In the genomic region with DNA sequence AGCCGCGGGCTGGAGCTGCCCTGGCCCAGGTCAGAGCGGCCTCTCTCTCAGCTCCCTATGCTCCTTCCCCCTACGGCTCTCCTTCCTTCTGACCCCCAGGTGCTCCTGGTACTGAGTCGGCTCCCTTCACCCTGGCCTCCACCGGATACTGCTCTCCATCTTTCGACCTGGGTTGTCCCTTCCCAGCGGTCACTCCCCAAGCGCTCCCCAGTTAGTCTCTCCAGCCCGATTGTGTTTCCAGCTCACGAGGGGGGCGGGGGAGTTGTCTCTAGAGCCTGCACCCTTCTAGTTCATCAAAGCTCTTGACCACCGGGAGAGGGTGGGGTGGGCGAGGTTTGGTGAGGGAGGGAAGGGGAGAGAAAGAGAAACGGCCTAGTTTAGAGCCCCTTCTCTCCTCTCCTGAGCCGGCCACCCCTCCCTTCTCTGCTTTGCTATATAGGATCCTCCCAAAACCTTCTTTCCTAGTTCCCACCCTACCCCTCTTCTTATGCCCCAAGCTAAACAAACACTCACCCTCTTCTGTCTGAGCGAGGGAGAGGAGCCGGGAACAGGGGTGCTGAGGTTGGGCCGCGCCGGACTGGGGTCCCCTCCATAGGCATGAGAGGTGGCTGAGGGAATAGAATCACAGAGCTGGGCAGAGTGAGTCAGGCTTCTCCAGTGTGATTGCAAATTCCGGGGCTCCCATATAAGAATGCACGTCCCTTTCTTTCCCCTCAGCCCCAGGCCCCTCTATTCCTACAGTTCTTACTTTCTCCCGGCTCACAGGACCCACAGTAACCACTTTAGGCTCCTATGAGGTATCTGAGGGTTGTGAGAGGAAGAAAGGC, we compare ENCODE assay signal across 8 mouse cellular contexts. TPM values are rescaled to one million over a fixed set of nuclear protein-coding genes. Genes with fewer than 3 reads are reported as not detected.
DNase-seq lines count a peak whose midpoint lies in the region; ATAC-seq lines count a peak whose summit lies in the region.

No protein-coding gene starts in this region.

- H3K4me3 ChIP-seq in erythroblast, embryonic 14.5 days (replicated peaks), result peak overlapping the region; percentile 36
- H3K4me3 ChIP-seq in forebrain, embryonic 16.5 days (replicated peaks; ENCODE audit: low read length), result peak overlapping the region; percentile 80
- peak overlapping the region; percentile 49 for H3K4me3 ChIP-seq in liver, embryonic 15.5 days (replicated peaks)

- peak overlapping the region; percentile 75 for H3K27ac ChIP-seq in forebrain, embryonic 16.5 days (ENCODE audit: low read length)
- H3K27ac ChIP-seq in liver, embryonic 15.5 days (replicated peaks), result no peak overlapping the region

- H3K4me2 ChIP-seq in forebrain, embryonic 16.5 days (ENCODE audit: low read length), result peak overlapping the region; percentile 69
- peak overlapping the region; percentile 69 for H3K4me2 ChIP-seq in liver, embryonic 15.5 days

- peaks cover 4% of the 10 kb centered on the region for H3K4me1 ChIP-seq in erythroblast, embryonic 14.5 days (ENCODE audit: control insufficient read depth)
- peaks cover 15% of the 10 kb centered on the region for H3K4me1 ChIP-seq in forebrain, embryonic 16.5 days (replicated peaks; ENCODE audit: control insufficient read depth, insufficient read depth, low read length)
- H3K4me1 ChIP-seq in liver, embryonic 15.5 days (replicated peaks), result peaks cover 7% of the 10 kb centered on the region; the same call in 1 of the 2 replicates

- no peaks in the 10 kb centered on the region for H3K36me3 ChIP-seq in erythroblast, embryonic 14.5 days (ENCODE audit: control insufficient read depth)
- 0 out of 2 replicates have a peak, but pooled peaks cover 2% of the 10 kb centered on the region for H3K36me3 ChIP-seq in forebrain, embryonic 16.5 days (ENCODE audit: control insufficient read depth, insufficient read depth)
- H3K36me3 ChIP-seq in liver, embryonic 15.5 days (replicated peaks), result no peaks in the 10 kb centered on the region

- H3K27me3 ChIP-seq in erythroblast, embryonic 14.5 days (ENCODE audit: control insufficient read depth), result peaks cover 88% of the 10 kb centered on the region
- H3K27me3 ChIP-seq in forebrain, embryonic 16.5 days (replicated peaks; ENCODE audit: control insufficient read depth, insufficient read depth, low read length), result no peaks in the 10 kb centered on the region
- H3K27me3 ChIP-seq in liver, embryonic 15.5 days, result peaks cover 96% of the 10 kb centered on the region

- WGBS in forebrain, embryonic 16.5 days, result 3% methylated on average over 23 of the region's 24 CpGs
- WGBS in liver, embryonic 15.5 days (ENCODE audit: insufficient replicate concordance), result 8% methylated on average over 24 of the region's 24 CpGs

- DNase-seq in ovary, postnatal 14 days (ENCODE audit: low spot score), result peak; percentile 14
- DNase-seq in ovary, adult 18-20 months (ENCODE audit: low spot score), result no peak
- peak; percentile 30 for DNase-seq in testis, postnatal 14 days (ENCODE audit: low spot score)
- DNase-seq in MN1 (ENCODE audit: low spot score), result no peak

- H3K9me3 ChIP-seq in erythroblast, embryonic 14.5 days (ENCODE audit: control insufficient read depth, low read length), result no peaks in the 10 kb centered on the region; the same call in 1 of the 2 replicates
- no peaks in the 10 kb centered on the region for H3K9me3 ChIP-seq in forebrain, embryonic 16.5 days (ENCODE audit: control insufficient read depth, low read length)
- no peaks in the 10 kb centered on the region for H3K9me3 ChIP-seq in liver, embryonic 15.5 days (replicated peaks)

- ATAC-seq in erythroblast, adult 5-6 weeks (replicated peaks; ENCODE audit: low FRiP score, poor library complexity, severe bottlenecking), result no peak
- peak; percentile 23 for ATAC-seq in forebrain, embryonic 16.5 days
- no peak for ATAC-seq in liver, embryonic 15.5 days (ENCODE audit: insufficient read depth)

- peak overlapping the region; percentile 75 for H3K9ac ChIP-seq in forebrain, embryonic 16.5 days (replicated peaks; ENCODE audit: low read depth, low read length)
- H3K9ac ChIP-seq in liver, embryonic 15.5 days, result no peak overlapping the region

RNA-seq across cellular contexts. Expression of gene Ccdc136, which starts 0.8 kb away (rescaled TPM):
- polyA plus RNA-seq in erythroblast, embryonic 14.5 days (2012), result not detected in 2 replicates
- total RNA-seq in erythroblast, adult 5-6 weeks (2015; ENCODE audit: low replicate concordance), result not detected in 2 replicates
- total RNA-seq in erythroblast, adult 5-6 weeks (2017; ENCODE audit: low replicate concordance), result not detected in 2 replicates
- 37.7 and 45.5 TPM in 2 replicates for polyA plus RNA-seq in forebrain, embryonic 16.5 days (2015; fragmentation: Nextera tagmentation; extraction: Ambion mirVana)
- polyA plus RNA-seq in liver, embryonic 15.5 days (2015; fragmentation: Nextera tagmentation; extraction: Ambion mirVana), result 0.13 and 0.45 TPM in 2 replicates

RNA-seq across cellular contexts. Expression of gene Opn1sw, which starts 8.7 kb away (rescaled TPM):
- polyA plus RNA-seq in erythroblast, embryonic 14.5 days (2012), result not detected in 2 replicates
- not detected in 2 replicates for total RNA-seq in erythroblast, adult 5-6 weeks (2015; ENCODE audit: low replicate concordance)
- not detected in 2 replicates for total RNA-seq in erythroblast, adult 5-6 weeks (2017; ENCODE audit: low replicate concordance)
- 0.25 and 0.41 TPM in 2 replicates for polyA plus RNA-seq in forebrain, embryonic 16.5 days (2015; fragmentation: Nextera tagmentation; extraction: Ambion mirVana)
- 0.03 TPM in 1 of 2 replicates, not detected in the other for polyA plus RNA-seq in liver, embryonic 15.5 days (2015; fragmentation: Nextera tagmentation; extraction: Ambion mirVana)

RNA-seq across cellular contexts. Expression of gene Flnc, which starts 36.1 kb away (rescaled TPM):
- polyA plus RNA-seq in erythroblast, embryonic 14.5 days (2012), result not detected in 2 replicates
- total RNA-seq in erythroblast, adult 5-6 weeks (2015; ENCODE audit: low replicate concordance), result not detected in 2 replicates
- not detected in 2 replicates for total RNA-seq in erythroblast, adult 5-6 weeks (2017; ENCODE audit: low replicate concordance)
- polyA plus RNA-seq in forebrain, embryonic 16.5 days (2015; fragmentation: Nextera tagmentation; extraction: Ambion mirVana), result 2.0 and 2.7 TPM in 2 replicates
- polyA plus RNA-seq in liver, embryonic 15.5 days (2015; fragmentation: Nextera tagmentation; extraction: Ambion mirVana), result 0.91 and 1.1 TPM in 2 replicates

RNA-seq across cellular contexts. Expression of gene Calu, which starts 49.1 kb away (rescaled TPM):
- polyA plus RNA-seq in erythroblast, embryonic 14.5 days (2012), result 0.17 and 0.63 TPM in 2 replicates
- total RNA-seq in erythroblast, adult 5-6 weeks (2015; ENCODE audit: low replicate concordance), result 23.1 and 25.1 TPM in 2 replicates
- total RNA-seq in erythroblast, adult 5-6 weeks (2017; ENCODE audit: low replicate concordance), result 34.1 and 52.3 TPM in 2 replicates
- 170 and 206 TPM in 2 replicates for polyA plus RNA-seq in forebrain, embryonic 16.5 days (2015; fragmentation: Nextera tagmentation; extraction: Ambion mirVana)
- polyA plus RNA-seq in liver, embryonic 15.5 days (2015; fragmentation: Nextera tagmentation; extraction: Ambion mirVana), result 100 and 106 TPM in 2 replicates

Comparison
In these comparisons a context has a peak if more than half of its experiments do, and no peak if none do; other contexts are left out.
1. DNase-seq: peak in ovary, postnatal 14 days (single experiment) and testis, postnatal 14 days (single experiment); none in ovary, adult 18-20 months (single experiment) and MN1 (single experiment).
2. RNA of gene Ccdc136, which starts 0.8 kb away (polyA plus RNA-seq): 37.7 to 45.5 TPM in forebrain, embryonic 16.5 days; 0.13 to 0.45 TPM in liver, embryonic 15.5 days and not detected in erythroblast, embryonic 14.5 days; every median in the first group is over 10 times any median in the second.
3. Peak in every context shown above with its lines, with median percentiles within 50 percentile points of each other: H3K4me3 ChIP-seq.